Mouse (Mus musculus) ES-Bruce4 (cell line): ENCODE results near the gene A930033H14Rik.

Experiments
- CTCF ChIP-seq: IDR thresholded peaks from one replicate; pipeline ENCODE4 v1.8.1; 2011; ENCODE audit warnings: low read depth, low read length
- EP300 ChIP-seq: IDR thresholded peaks from 2 replicates; pipeline ENCODE4 v1.6.1; 2011; ENCODE audit warnings: low read depth, low read length; ENCODE audit not compliant: insufficient read depth
- POLR2A ChIP-seq: IDR thresholded peaks from one replicate; pipeline ENCODE4 v1.8.1; 2011; ENCODE audit warnings: low read length; ENCODE audit not compliant: insufficient read depth

DNA sequence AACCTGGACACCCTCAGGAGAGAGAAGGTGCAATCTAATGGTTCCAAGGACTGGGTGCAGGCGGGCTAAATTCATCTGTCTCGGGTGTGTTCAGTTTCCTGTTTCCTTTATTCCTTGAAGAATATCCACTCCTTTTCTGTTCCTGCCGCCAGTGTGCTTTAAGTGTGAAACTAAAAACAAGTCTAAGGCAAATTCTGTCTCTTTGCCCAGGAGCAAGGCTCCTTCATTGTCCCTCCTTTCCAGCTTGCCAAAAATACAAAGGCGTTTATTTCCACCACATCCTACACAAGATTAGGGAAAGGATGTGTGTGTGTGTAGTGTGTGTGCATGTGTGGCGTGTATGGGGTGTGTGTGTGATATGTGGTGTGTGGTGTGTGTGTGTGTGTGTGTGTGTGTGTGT lies 50.3 kb downstream of the A930033H14Rik start:
- TF ChIP-seq CTCF (no peak), POLR2A (no peak), EP300 (no peak)
